Mouse (Mus musculus) brown adipose tissue, adult 24 weeks (tissue): Measurements from ENCODE around the gene Gm7978. TPM values are rescaled to one million over a fixed set of nuclear protein-coding genes. Genes with fewer than 3 reads are reported as not detected.
"Not testable (repeated sequence)": the region's sequence is repeated elsewhere in the genome, so short reads cannot be mapped to it uniquely, and the experiment has no call there.

ENCODE experiments used
- H3K27ac ChIP-seq: fragments of 200-500 bp; replicated peaks from 2 replicates; pipeline ENCODE4 v1.5.1; 2012; ENCODE audit warnings: low read depth, mild to moderate bottlenecking, low read length
- H3K4me1 ChIP-seq: fragments of 200-500 bp; 2 replicates; pipeline ENCODE4 v1.6.1; 2012; ENCODE audit warnings: low read length, mixed read lengths; ENCODE audit not compliant: control insufficient read depth, insufficient read depth, insufficient read length
- H3K4me3 ChIP-seq: fragments of 200-500 bp; 2 replicates; pipeline ENCODE4 v1.5.1; 2012; ENCODE audit warnings: low read depth, mild to moderate bottlenecking, low read length, moderate library complexity; ENCODE audit not compliant: insufficient read depth
- polyA plus RNA-seq: library from polyadenylated mRNA; stranded (reverse); fragments of >200 nt; gene quantifications from 2 replicates; pipeline ENCODE4 v1.2.4, GENCODE M21; 2012; ENCODE audit not compliant: missing spikeins, insufficient read depth, insufficient read length

The Gm7978 gene
- polyA plus RNA-seq: not detected in 2 replicates

GRCm38 (mm10) chr5:95736073-95736472 is at the start of gene Gm7978:
Gene Gm7978, minus strand, starts transcription at chr5:95736173.
- H3K4me1 ChIP-seq, H3K4me3 ChIP-seq, H3K27ac ChIP-seq: not testable (repeated sequence)

- H3K4me3 ChIP-seq, H3K4me1 ChIP-seq, H3K27ac ChIP-seq: not testable (repeated sequence)
Measured at GRCm38 (mm10) chr5:95775690-95776089, 39.7 kb upstream of the Gm7978 start, which contains the start of gene E330014E10Rik. Gene E330014E10Rik, plus strand, starts transcription at chr5:95775990.

GRCm38 (mm10) chr5:95741714-95742113 is 5.7 kb upstream of the Gm7978 start, which contains the start of gene Gm7982:
Gene Gm7982, plus strand, starts transcription at chr5:95742014.
- not testable (repeated sequence) for H3K4me1 ChIP-seq, H3K4me3 ChIP-seq, H3K27ac ChIP-seq

Other genes starting within 250 kb of the Gm7978 start
- gene Gm3286, start 225.4 kb downstream of the Gm7978 start, polyA plus RNA-seq: not detected in 2 replicates
- not detected in 2 replicates for gene Gm7971, start 141.3 kb downstream of the Gm7978 start, polyA plus RNA-seq
- gene Gm7982, start 5.8 kb upstream of the Gm7978 start, polyA plus RNA-seq: not detected in 2 replicates
- not detected in 2 replicates for gene E330014E10Rik, start 39.8 kb upstream of the Gm7978 start, polyA plus RNA-seq
- gene Cxcl13, start 220.8 kb upstream of the Gm7978 start, polyA plus RNA-seq: 2.3 and 5.7 TPM in 2 replicates